Mouse (Mus musculus): Measurements from ENCODE around the gene Slc12a7.
A peak's percentile ranks its signal among the peaks of the same experiment; 100 is the strongest.

Gene Slc12a7

DNA sequence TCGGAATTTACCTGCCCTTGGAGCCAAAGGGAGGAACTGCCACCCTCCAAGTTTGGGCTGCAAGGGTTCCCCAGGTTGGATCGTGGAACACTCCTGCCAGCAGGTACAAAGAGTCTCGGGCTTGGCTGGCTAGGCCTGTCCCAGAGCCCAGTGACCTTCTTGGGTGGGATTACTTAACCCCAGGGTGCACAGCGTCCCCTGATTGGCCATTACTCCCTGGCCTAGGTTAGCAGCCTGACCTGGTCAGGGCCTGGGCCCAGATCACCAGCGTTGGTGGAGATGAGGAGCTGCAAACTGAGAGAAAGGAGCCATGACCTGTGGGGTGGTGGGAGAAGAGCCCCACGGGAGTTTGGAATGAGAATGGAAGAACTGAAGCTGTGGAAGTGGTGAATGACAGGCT is 30.0 kb downstream of the Slc12a7 start:
- no peak for DNase-seq (ENCODE audit: low spot score)

- DNase-seq (ENCODE audit: low spot score): peak; percentile 96
These were observed 30.8 kb downstream of the Slc12a7 start for GRCm38 (mm10) chr13:73763439-73764255.

DNA sequence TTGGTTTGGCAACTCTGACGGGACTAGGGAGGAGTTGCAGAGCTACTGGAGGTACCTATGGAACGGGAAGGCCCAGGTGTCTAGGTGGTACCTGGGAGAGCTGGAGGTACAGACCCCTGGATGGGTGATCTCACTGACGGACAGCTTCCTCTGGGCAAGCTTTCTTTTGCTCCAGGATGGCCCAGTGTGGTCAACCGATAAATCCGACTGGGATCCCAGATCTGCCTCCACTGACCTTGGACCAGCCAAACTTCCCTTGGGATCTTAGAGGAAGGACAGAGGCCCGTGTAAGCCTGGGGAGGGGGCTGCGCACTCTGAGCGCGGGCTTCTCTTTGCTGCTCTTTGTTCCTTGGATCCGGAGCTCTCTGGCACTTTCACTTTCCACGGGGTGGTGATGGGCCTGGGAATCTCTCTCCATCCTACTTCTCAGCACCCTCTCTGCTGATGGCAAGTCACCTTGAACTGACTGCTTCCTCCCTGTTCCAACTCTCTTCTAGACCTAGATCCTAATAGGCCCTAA is 31.4 kb downstream of the Slc12a7 start:
- DNase-seq (ENCODE audit: low spot score): peak; percentile 76

DNA sequence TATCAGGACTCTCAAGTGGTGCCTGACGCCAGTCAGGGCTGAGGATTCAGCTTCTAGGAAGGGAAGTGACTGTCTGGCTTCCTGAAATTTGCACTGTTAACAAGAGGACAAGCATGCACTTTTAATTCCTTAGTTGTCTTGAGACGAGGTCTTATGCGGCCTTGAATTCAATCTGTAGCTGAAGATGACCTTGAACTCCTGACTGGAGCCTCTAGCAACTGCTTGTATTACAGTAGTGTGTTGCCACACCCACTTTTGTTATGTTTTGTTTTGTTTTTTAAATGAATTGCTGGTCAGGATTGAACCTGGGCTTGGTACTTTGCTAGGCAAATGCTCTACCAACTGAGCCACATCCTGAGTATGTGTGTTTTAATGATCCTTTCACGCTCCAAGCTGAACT is 32.5 kb downstream of the Slc12a7 start:
- no peak for DNase-seq (ENCODE audit: low spot score)

GRCm38 (mm10) chr13:73767224-73767623 is 34.3 kb downstream of the Slc12a7 start:
- no peak for DNase-seq (ENCODE audit: low spot score)

- DNase-seq (ENCODE audit: low spot score): no peak
These were observed 34.9 kb downstream of the Slc12a7 start for GRCm38 (mm10) chr13:73767754-73768153.

GRCm38 (mm10) chr13:73768311-73768710 is 35.4 kb downstream of the Slc12a7 start:
- DNase-seq (ENCODE audit: low spot score): no peak

GRCm38 (mm10) chr13:73769916-73770682 is 37.2 kb downstream of the Slc12a7 start:
- no peak for DNase-seq (ENCODE audit: low spot score)

DNA sequence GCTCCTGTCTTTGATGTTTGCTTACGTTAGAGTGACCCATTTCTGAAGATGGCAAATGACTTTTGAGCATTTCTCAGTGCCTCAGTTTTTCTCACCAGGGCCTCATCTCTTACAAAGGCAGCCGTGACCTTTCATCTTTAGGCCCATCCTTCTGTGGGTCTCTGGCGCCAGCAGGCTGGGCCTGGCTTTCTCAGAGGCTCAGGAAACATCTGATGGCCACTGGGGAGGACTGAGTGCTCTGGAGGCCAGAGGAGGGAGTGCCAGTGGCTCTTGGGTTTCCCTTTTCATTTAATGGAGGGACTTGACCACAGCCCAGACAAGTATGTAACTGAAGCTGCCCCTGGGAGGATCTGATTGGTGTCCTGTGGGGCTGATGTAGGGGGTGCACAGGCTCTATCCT is 38.2 kb downstream of the Slc12a7 start:
- DNase-seq (ENCODE audit: low spot score): peak; percentile 31

DNA sequence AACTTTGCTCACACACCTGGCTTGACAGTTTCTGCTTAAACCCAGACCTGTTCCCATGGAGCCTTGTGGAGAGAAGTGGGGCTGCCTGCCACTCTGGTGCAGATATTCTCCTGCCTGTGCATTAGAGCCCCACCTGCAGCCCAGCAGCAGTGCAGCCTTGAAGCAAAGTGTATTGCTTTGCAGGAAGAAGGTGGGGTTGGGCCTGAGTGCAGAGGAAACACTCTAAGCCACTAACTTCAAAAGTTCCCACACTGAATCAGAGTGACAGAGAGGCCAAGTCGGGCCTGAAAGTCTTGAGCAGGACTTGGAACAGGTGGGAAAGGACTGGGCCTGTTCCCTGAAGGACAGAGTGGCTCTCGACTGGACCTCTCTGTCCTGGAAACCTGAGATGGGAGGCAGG is 39.8 kb downstream of the Slc12a7 start:
- no peak for DNase-seq (ENCODE audit: low spot score)

- no peak for DNase-seq (ENCODE audit: low spot score)
These were observed 40.8 kb downstream of the Slc12a7 start for GRCm38 (mm10) chr13:73773519-73774205.

DNA sequence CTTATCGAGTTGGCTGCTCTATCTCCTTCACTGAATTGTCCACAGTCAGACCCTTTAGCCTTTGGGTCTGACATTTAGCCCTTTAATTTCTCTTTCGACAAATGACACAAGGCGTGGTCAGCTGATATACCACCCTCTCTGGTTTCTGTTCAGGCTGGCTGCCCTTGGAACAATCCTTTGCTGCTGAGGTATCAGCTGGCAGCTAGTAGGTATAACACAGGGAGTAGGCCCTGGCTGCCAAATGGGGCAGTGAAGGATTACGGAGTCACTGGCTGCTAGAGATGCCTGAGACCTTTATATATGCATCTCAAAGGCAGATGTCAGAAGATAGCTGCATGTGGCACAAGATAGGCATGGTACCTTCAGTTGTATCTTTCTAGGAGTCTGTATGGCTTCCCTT is 42.9 kb downstream of the Slc12a7 start:
- no peak for DNase-seq (ENCODE audit: low spot score)

GRCm38 (mm10) chr13:73777578-73777977 is 44.7 kb downstream of the Slc12a7 start:
- DNase-seq (ENCODE audit: low spot score): no peak

- DNase-seq (ENCODE audit: low spot score): no peak
These were observed 49.6 kb downstream of the Slc12a7 start for GRCm38 (mm10) chr13:73782486-73782885.

GRCm38 (mm10) chr13:73792176-73792575 is 59.3 kb downstream of the Slc12a7 start:
- DNase-seq (ENCODE audit: low spot score): no peak

DNA sequence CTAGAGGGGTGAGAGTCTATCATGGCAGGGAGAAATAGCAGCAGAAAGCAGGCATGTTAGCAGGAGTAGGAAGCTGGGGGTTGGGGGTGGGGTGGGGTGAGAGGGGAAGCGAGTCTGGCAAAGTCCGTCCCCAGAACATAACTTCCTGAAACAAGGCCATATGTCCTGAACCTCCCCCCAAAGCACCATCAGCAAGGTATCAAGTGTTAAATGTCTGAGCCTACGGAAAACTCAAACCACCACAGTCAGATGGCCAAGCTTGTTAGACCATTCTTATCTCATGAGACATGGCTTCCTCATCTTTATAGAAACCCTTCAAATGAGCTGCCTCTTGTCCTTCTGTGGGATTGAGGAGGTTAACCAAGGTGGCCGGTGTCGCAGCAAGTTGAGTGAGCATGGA is 60.3 kb downstream of the Slc12a7 start:
- no peak for DNase-seq (ENCODE audit: low spot score)

DNA sequence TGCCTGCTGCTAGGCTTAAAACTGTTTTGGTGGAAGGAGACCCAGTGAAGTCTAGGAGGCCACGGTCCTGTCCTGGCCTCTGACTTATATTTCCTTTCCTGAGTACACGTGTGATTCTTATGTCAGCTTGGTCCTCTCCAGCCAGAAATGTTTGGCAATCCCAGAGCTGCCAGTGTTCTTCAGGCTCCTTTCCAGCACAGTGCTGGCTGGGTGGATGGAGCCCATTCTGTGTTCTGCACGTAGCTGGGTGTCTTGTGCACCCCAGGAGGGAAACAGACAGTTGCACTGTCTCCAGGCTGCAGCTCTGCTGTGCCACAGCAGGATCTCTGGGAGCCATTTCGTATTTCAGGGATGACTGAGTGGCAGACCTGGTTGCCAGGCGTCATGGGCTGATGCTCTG is 66.2 kb downstream of the Slc12a7 start:
- no peak for DNase-seq (ENCODE audit: low spot score)

- no peak for DNase-seq (ENCODE audit: low spot score)
These were observed 70.7 kb downstream of the Slc12a7 start for GRCm38 (mm10) chr13:73803450-73804178.

GRCm38 (mm10) chr13:73804914-73805313 is 72.0 kb downstream of the Slc12a7 start:
- DNase-seq (ENCODE audit: low spot score): no peak

DNA sequence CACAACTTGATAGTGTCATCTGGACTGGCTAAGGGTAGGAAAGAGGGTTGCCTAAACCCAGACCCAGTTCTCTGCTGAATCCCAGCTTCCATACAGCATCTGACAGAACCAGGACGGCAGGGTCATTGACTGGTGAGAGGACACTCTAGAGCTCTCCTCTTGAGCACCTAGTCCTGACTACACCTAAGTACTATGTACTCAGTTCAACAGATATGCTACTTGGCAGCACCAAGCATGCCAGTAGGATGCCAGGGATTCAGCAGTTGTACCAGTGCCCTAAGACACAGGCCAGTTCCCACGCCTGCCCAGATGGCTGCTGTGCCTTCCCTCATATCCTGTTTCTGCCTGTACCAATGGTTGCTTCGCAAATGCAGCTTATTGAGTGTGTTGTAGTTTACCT is 80.0 kb downstream of the Slc12a7 start:
- DNase-seq (ENCODE audit: low spot score): no peak

- no peak for DNase-seq (ENCODE audit: low spot score)
These were observed 81.3 kb downstream of the Slc12a7 start for GRCm38 (mm10) chr13:73814181-73814580.

- DNase-seq (ENCODE audit: low spot score): no peak
These were observed 83.4 kb downstream of the Slc12a7 start for GRCm38 (mm10) chr13:73816338-73816737.

All from embryo, embryonic 10.5 days (tissue).